Mouse (Mus musculus): Measurements from ENCODE around the gene Bcat1.
"Not testable (repeated sequence)": the region's sequence is repeated elsewhere in the genome, so short reads cannot be mapped to it uniquely, and the experiment has no call there.

Gene Bcat1

DNA sequence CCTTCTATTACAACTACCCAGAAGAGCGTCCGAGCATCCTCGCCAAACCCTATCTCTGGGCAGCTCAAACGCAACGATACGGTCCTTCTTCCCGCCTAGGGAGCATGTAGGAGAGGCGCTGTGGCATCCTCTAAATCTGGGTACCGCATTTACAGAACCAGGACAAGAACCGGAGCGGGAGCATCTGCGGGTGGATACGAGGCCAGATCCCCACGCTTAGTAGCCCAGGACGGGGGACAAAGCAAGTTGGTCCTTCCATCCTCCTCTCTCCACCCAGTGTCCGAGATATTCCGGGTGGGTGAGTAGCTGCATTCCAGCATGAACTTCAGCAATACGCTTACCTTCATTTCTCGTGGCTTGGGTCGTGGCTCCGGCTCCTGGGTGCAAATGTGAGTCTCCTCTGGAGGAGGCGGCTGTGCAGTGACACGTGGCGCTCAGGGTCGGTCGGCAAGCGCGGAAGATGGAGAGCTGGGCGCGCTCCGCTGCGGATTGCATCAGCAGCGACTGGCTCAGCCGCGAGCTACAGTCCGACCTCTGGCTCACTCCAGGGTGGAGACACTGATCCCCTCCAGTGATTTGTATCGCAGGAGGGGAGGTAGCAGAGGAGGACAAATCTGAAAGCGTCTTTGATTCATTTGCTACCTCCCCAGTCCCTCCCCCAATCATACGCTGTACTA is at the start of gene Bcat1:
Gene Bcat1, minus strand, starts transcription at position 637 of the 677 bp plus-strand sequence.
- peak; percentile 41 for DNase-seq

DNA sequence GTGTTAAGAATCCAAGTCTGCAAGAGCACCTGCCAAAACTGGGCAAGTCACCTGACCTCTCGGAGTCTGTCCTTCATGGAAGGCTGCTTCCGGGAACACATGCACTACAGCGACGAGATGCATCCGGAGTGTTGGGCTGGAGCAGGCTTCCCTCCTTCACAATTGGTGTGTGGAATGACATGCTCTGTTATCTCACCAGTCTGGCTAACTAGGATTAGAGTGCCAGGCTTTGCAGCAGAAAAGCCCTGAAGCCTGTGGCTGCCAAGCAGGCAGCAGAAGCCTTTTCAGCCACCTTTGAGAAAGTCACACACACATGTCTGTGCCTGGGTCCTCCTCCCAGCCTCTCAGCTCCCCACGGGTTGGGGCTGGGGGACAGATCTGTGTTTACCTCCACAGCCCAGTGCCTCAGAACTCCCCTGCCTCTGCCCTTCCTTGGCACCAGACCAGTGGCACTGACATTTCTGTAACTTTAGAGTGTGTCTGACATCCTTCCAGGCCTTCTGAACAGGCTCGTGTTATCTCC is 49.7 kb upstream of the Bcat1 start:
- DNase-seq = no peak

DNA sequence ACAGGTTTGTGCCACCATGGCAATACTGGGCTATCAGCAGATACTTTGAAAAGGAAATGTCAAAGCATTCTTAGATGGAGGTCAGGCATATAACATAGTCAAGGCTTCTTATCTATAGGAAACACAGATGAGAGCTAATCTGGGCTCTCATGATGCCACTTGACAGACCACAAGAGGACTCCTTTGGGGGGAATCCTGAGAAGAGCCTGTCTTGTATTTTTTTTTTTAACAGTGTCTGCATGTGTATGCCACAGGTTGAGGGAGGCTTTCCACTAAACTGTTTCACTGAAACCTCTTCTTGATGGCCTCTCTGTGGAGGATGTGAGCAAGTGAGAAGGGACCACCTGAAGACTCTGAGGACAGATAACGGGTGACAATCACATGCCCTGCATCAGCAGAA is 48.6 kb upstream of the Bcat1 start:
- DNase-seq = no peak

DNA sequence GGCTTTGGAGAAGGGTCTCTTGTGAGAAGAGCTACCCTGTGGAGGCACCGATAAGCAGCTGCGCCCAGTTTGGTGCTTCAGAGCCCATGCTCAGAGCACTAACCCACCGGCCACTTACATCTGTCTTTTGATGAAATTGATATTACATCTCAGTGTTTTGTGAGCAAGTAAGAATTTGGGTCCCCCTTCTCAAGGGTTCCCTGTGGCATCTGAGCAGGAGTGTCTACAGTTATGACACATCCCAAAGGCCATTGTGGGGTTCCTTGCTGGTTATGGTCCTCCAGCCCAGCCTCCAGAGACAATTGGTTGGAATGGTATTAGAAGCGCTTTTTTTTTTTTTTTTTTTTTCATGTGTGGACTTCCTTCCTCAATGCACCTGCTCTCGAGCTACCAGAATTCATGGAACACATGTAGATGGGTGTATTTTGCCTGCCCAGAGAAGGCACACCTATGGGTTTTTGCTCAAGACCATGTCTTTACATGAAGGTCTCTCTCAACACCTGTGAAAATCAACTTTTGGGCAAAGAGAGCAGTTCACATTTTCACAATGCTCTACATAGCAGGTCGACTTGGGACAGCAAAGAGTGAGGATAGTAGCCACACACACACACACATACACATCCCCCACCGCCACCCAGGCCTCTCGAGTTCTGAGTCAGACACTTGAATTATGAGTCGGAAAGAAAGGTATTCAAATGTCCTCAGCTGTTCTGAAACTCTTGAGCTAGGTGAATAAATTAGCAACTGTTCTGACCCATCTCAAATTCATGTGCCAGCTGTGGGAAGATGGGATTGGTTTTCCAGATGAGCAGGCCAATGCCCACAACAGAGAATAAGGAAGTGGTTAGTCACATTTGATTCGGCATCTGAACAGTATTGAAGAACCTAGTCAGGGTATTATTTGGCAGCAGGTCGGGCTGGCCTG is 47.4 kb upstream of the Bcat1 start:
- DNase-seq = no peak

DNA sequence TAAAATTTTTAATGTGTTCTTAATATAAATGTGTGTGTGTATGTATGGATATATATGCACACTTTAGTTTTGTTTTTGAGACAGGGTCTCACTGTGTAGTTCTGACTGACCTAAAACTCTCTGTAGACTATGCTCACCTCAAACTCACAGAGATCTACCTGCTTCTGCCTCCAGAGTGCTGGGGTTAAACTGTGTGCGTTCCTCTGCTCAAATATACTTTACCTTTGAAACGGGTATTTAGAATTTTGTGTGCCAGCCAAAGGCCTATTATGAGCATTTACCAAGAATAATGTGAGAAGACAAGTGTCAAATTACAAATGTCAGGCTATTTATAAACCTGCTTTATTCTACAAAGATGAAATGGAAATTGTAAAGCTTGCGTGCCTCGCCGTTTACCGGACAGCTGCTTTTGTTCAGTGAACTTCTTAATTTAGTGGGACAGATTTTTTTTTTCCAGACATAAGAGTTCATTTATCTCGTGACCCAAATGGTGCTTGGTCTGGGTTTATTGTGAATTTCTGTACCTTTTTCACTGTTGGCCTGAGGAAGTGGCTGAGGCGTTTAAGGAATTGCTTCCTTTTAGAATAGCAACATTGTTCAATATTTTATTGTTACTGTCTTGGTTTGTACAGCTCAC is 46.6 kb upstream of the Bcat1 start:
- no peak for DNase-seq

DNA sequence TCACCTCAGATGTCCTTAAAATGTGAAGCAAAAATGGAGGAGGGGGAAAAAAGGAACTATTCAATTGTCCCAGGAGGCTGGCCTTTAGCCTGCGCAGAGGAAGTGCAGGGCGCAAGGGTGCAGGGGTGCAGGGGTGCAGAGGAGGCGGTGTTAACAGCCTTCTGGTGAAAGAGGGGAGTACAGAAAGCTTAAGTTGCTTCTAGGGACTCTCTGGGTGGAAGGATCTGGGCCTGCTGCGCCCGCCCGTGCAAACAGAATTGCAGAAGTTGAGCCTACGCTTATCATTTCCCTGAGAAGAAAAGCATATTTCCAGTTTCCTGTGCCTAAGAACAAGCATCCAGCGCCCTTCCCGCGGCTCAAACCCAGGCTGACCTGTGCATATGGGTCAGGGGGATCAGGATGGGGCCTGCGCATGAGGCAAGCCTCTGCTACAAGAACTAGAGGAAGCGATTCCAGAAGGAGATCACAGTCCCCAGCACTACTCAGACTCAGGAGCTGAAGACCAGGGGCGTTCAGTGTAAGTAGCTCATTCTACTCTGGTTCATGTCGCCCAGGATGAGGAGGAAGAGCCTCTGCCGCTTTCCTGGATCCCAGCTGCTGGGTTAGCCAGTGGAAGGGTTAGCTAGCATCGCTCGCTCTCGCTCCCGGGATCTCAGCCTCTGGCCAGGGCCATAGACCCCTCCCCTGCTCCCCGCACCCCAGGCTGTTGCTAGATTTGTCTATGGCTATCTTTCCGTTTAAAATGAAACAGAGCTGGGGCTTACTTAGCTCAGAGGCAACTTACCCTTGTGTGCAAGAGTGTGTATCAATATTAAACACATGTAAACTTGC is 45.8 kb upstream of the Bcat1 start:
- no peak for DNase-seq

DNA sequence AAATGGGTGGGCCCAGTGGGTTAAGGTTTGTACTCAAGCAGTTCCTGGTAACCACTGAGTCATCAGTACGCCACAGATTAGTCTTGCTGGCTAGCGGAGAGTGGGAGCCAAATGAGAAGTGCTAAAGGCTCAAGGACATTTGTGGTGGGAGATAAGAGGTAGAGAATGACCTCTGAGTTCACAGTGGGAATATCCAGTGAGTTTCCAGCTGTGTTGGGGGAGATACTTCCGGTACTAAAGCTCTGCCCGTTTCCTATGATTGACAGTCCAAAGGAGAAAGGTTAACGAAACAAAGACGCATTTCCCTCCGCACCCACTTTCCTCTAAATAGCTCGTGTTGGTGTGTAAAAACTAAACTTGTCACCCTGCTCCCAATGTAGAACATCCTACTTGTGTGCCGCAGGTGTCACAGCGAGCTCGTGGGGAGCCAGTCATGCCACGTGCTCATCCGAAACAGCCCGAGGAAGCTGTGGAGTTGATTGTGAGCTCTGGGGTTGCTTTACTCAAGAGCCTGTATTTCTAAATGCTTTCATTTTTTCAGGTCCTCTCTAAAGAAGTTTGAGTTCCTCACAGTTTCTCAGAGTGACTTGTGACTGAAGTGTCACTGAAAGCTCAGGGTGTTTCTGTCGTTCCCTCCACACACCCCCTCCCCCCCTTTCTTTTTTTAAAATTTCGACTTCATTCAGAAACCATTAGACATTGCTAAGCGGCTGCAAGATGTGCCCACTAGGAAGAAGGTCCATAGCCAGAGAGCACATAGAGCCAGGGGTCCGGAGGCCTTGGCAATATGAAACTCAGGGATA is 45.0 kb upstream of the Bcat1 start:
- DNase-seq = no peak

DNA sequence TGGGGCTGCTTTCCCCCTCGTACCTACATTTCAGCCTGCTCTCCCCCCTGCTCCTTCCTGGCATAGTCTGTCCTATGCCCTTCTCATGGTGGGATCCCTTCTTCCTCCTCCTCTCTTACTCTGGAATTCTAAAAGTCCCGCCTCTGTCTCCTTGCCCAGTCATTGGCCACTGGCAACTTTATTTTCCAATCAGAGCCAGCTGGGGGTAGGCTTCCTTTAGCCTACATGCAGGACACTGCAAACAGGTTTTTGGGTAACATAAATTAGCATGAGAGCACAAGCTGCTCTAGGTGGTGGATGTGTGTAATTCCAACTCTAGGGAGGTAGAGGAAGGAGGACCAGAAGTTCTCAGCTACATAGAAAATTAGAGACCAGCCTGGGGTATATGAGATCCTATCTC is 44.1 kb upstream of the Bcat1 start:
- DNase-seq = no peak

DNA sequence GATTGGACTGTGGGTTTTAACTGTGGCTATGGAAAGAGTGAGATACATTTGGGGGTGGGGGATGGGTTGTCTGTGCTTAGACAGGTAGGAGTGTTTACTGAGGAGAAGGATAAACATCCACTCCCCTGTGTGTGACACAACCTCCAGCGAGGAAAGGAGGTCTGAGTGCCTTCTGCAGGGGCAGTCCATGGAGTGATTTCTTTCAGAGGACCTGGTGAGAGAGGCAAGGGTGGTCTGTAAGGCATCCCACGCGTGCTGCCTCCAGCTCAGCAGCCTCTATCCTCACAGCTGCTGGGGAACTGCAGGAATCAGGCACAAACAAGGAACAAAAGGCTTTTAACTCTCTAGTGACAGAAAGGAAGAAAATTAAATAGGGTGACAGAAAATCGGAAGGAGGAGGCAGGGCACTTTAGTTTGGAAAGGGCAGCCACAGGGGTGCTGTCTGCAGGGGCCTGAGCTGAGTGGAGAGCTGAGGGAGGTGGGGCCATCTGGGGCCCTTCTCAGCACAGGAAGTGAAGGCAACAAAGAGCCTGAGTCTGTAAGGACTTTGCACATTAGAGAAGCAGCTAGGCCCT is 40.2 kb upstream of the Bcat1 start:
- DNase-seq = no peak

DNA sequence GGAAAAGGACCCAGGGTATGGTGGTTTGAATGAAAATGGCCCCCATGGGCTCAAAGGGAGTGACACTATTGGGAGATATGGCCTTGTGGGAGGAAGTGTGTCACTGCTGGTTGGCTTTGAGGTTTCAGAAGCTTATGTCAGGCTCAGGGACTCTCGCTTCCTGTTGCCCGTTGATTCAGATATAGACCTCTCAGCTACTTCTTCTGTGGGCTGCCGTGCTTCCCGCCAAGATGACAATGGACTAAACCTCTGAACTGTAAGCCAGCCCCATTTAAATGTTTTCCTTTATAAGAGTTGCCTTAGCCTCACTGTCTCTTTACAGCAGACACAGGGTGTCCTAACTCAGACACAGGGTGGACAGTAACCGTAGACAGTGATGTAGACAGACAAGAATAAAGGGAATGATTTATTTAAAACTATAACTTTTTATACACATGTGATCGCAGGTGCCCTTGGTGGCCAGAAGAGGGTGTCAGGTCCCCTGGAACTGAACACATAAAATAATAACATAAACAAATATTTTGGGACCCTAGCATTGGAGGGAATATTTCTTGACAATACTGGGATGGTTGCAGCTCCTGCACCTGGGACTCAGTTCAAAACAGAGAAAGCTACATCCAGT is 39.6 kb upstream of the Bcat1 start, which contains the start of gene Lrmp:
Gene Lrmp, plus strand, starts transcription at position 178 of the 622 bp plus-strand sequence.
- DNase-seq = no peak

DNA sequence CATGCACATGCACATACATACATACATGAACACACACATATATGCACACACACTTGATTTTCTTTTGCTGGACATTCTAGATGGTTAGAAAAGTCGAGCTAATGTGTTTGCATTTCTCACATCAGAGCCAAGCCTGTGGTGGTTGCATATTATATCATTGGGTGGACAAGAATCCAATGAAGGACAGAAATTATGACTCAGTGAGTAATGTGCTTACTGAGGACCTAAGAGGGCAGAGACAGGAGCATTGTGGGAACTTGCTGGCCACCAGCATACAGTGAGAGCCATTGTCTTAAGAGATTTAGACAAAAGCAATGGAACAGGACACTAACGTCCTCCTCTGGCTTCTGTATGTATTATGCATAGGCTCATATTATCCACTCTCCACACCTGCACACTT is 38.6 kb upstream of the Bcat1 start:
- no peak for DNase-seq

DNA sequence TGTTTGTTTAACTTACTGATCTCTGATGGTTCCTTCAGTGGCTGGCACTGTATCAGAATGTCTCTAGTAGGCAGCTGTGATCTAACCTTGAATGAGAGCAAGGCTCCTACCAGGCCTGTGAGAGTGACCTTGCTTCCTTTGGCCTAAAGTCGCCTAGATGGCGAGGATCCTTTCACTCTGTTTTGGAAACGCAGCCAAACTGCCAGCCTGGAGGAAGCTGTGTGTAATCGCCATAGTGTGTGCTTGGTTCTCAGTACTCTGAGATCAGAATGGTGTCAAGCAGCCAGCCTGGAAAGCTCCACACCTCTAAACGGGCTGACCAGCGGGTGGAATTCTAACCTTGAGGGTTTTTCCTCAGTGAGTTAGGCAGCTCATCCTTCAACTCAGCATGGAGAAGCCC is 36.9 kb upstream of the Bcat1 start:
- DNase-seq = no peak

DNA sequence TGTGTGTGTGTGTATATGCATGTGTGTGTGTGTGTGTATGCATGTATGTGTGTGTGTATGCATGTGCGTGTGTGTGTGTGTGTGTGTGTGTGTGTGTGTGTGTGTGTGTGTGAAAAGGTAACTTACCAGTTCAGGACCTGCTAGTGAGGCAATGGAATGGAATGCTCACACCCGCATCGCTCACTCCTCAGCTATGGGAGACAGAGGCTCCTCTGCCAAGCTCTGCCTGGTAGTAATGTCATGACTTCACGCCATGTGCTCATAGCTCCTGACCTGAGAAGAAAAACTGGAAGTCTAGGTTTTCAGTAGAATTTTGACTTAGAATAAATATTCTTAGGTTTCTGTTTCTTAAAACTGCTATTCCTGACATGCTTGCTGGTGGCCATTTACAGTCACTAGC is 34.8 kb upstream of the Bcat1 start:
- no peak for DNase-seq

DNA sequence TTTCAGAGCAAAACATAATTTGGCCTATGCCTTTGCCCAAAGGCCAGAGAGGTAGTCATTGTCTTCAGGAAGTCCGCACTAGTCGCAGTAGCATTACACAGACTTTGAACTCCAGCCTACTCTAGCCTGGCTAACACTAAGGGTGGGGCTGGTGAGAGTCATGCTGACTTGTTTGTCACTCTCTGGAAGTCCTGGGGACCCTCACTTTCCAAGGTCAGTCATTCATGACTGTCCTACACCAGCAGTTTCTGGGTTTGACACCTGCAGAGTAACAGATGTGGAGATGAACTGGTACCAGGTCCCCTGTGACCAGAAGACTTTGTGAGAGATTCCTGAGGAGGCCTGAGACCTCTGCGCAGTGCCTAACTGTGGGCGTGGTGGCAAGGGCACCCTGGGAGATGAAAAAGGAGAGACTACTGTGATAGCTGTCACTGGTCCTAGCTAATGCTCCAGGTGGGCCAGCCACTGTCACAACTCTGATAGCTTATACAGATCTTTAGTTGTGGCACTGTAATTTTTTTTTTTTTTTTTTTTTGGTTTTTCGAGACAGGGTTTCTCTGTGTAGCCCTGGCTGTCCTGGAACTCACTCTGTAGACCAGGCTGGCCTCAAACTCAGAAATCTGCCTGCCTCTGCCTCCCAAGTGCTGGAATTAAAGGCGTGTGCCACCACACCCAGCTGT is 30.3 kb upstream of the Bcat1 start:
- no peak for DNase-seq

DNA sequence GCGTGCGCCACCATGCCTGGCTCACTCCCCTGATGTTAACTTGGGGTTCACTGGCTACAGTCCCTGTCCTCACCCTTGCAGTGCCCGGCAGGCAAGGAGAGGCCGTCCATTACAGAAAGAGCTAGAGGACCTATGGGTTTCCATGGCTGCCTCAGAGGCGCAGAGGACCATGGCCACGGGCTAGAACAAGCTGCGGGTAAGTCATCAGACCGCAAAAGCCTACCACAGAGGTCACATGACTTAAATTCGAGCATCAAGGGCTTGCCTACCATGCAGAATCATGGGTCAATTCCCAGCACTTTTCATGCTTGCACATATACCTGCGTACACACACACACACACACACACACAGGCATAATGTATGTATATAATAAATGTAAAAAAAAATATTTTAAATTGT is 29.5 kb upstream of the Bcat1 start:
- DNase-seq = no peak

DNA sequence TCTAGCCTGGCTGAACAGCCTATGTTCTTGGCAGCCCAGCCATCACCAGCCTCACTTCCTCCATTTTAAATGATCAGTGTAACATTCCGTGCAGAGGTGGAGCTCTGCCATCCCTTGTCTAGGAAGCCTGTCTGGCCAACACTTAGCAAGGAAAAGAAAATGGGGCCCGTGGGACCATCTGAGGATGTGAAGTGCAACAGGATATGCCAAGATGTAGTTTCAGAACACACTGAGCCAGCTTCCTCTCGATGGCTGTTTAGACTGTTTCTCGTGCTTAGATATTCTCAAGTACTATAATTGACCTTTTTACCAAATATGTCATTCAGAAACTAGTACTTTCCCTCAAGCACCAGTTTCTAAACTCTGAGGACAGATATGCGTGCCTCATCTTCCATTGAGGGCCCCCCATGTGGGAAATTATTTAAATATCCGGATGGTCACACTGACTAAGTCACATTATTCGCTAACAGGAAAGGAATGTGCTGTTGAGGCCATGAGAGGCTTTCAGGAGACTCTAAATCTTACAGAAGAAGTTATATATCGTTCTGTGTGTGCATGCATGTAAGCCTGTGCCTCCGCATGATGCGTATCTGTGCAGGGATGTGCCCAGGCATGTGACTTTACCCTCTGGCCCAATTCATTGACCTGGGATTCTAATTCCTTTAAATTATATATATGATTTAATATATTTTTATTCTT is 28.4 kb upstream of the Bcat1 start:
- no peak for DNase-seq

DNA sequence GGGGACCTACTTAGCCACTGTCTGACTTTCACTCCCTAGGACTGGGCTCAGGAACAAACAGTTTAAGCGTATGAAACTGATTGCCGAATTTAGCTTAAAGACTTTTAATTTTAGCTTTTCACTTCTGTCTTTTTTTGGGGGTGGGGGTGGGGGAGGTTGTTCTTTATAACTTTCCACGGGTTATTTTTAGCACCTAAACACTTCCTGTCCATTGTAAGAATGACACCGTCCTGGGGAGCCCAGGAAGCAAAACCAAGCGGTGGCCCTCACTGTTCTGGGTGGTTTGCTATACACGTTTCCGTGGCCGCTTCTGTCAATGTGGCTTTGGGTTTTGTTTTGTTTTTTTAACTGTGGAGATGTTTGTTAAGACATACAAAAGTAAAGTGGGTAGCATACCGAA is 24.9 kb upstream of the Bcat1 start:
- DNase-seq = no peak

DNA sequence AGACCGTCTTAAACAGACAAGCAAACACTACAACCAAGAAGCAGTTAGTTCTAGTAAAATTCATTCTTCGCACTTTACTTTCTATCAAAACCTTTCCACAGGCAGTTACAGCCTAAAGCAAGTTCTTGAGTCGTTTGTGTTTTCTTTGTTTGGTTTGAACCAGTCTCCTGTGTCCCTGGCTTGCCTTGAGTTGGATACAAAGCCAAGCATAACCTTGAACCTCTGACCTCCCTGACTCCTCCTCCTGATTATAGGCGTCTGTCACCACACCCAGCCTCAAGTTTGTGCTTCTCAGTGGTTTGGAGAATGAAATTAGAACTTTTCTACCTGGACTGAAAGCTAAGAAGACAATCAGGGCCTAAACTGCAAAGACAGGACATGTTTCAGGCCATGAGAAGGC is 18.4 kb upstream of the Bcat1 start:
- no peak for DNase-seq

DNA sequence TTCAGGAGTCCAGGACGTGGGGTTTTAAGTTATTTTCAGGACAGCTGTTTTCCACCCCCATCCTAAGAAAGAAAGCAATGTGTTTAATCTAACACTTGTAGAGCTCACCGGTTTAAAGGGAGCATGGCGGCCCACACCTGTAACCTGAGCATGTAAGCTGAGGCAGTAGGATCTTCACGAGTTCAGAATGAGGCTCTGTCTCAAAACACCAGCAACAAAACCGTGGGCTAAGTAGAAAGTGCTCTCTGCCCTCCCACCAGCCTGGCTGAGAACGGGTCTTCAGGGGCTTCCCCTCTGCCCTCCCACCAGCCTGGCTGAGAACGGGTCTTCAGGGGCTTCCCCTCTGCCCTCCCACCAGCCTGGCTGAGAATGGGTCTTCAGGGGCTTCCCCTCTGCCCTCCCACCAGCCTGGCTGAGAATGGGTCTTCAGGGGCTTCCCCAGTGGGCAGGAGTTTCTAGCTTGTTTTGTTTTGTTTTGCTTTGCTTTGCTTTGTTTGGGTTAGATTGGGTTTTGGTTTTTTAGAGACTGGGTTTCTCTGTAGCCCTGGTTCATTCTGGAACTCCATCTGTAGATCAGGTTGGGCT is 17.1 kb upstream of the Bcat1 start:
- DNase-seq = not testable (repeated sequence)

All from right cerebral cortex, postnatal 4 days (tissue).